Mouse (Mus musculus): ENCODE data around the gene Dync2h1.

DNA sequence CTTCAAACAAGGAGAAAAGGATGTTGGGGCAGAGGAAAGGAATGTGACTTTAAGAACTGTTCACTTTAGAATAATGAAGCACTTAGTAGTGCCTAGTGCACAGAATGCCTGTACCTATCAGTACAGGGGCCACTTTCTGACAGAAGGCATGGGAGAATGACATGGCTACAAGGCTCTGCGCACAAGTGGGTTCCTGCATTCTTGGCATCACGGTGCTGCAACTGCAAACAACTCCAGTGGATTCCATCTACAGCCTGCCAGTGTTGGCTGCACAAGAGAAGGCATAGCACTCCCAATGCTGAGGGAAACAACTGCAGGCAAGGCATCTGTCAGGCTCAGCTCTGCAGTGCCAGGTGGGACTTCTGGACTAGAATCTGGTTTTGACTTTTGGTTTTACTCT, 151.7 kb downstream of the Dync2h1 start:
- TF ChIP-seq POLR2A (IDR thresholded peaks at IDR 0.05; ENCODE audit: borderline replicate concordance, control insufficient read depth, low read depth, low read length) (no peak), CTCF (IDR thresholded peaks at IDR 0.05; ENCODE audit: control insufficient read depth, insufficient read depth, low read length) (no peak)

Data from bone marrow, adult 2 months (tissue).